ENCODE assay signal across 17 mouse cellular contexts in genomic region chr6:115892363-115892762, GRCm38 (mm10). TPM values are rescaled to one million over a fixed set of nuclear protein-coding genes. Genes with fewer than 3 reads are reported as not detected.
DNase-seq lines count a peak whose midpoint lies in the region; ATAC-seq and TF ChIP-seq lines count a peak whose summit lies in the region.
"Had no signal": no experiment of that assay in that cellular context is flagged by ENCODE, and none has a peak within 500 bp of the region (broad histone marks: within the 10 kb centered on the region; RNA-seq: fewer than 3 reads in every experiment).

No protein-coding gene starts in this region.

- no peak for DNase-seq in forebrain, embryonic 10.5 days (ENCODE audit: extremely low spot score, low spot score)
- no peak for DNase-seq in forebrain, embryonic 11.5 days (ENCODE audit: low spot score)
- no peak for DNase-seq in lung, embryonic 14.5 days
- DNase-seq in lung, postnatal 14 days = no peak
- DNase-seq in adrenal gland, adult (ENCODE audit: inconsistent age in 2 of 2, low spot score in 1 of 2) = no peak
- DNase-seq: thymus, postnatal 36 days had no signal

- peaks cover 63% of the 10 kb centered on the region for H3K36me3 ChIP-seq in forebrain, embryonic 10.5 days (replicated peaks)
- peaks cover 2% of the 10 kb centered on the region; the same call in 1 of the 2 replicates for H3K36me3 ChIP-seq in forebrain, embryonic 11.5 days (ENCODE audit: control insufficient read depth, insufficient read depth, low read length)
- peaks cover 22% of the 10 kb centered on the region for H3K36me3 ChIP-seq in lung, embryonic 14.5 days (ENCODE audit: insufficient read depth)
- H3K36me3 ChIP-seq in intestine, embryonic 15.5 days = peaks cover 5% of the 10 kb centered on the region; the same call in 1 of the 2 replicates
- peaks cover 34% of the 10 kb centered on the region for H3K36me3 ChIP-seq in kidney, embryonic 16.5 days (ENCODE audit: insufficient read depth, low read length)

- peaks cover 7% of the 10 kb centered on the region; the same call in 1 of the 2 replicates for H3K9me3 ChIP-seq in forebrain, embryonic 10.5 days
- no peaks in the 10 kb centered on the region for H3K9me3 ChIP-seq in forebrain, embryonic 11.5 days (ENCODE audit: control insufficient read depth, low read length)
- H3K9me3 ChIP-seq in lung, embryonic 14.5 days (ENCODE audit: low read depth, low read length) = no peaks in the 10 kb centered on the region
- no peaks in the 10 kb centered on the region for H3K9me3 ChIP-seq in intestine, embryonic 15.5 days
- H3K9me3 ChIP-seq in kidney, embryonic 16.5 days (ENCODE audit: low read length) = peaks cover 5% of the 10 kb centered on the region; the same call in 1 of the 2 replicates
- H3K9me3 ChIP-seq: kidney, embryonic 15.5 days; liver, embryonic 12.5 days had no signal

- H3K27ac ChIP-seq in forebrain, embryonic 10.5 days = peak overlapping the region; percentile 44; the same call in 1 of the 2 replicates
- H3K27ac ChIP-seq in forebrain, embryonic 11.5 days (ENCODE audit: low read depth, low read length) = no peak overlapping the region
- H3K27ac ChIP-seq in lung, embryonic 14.5 days (ENCODE audit: low read depth) = peak overlapping the region; percentile 85
- peak overlapping the region; percentile 81 for H3K27ac ChIP-seq in cortical plate, adult 2 months (ENCODE audit: insufficient read depth, low read length)
- H3K27ac ChIP-seq in intestine, embryonic 15.5 days = peak overlapping the region; percentile 74
- no peak overlapping the region for H3K27ac ChIP-seq in kidney, embryonic 16.5 days (ENCODE audit: low read length)
- H3K27ac ChIP-seq: liver, embryonic 12.5 days; neural tube, embryonic 12.5 days had no signal

- WGBS in forebrain, embryonic 10.5 days = 76% methylated on average over 3 of the region's 3 CpGs
- 70% methylated on average over 3 of the region's 3 CpGs for WGBS in forebrain, embryonic 11.5 days
- 77% methylated on average over 3 of the region's 3 CpGs for WGBS in lung, embryonic 14.5 days
- 81% methylated on average over 3 of the region's 3 CpGs for WGBS in intestine, embryonic 15.5 days
- 91% methylated on average over 3 of the region's 3 CpGs for WGBS in kidney, embryonic 16.5 days

- no peak for ATAC-seq in forebrain, embryonic 11.5 days (replicated peaks; ENCODE audit: low FRiP score)
- no peak for ATAC-seq in lung, embryonic 14.5 days (ENCODE audit: insufficient read depth)
- no peak for ATAC-seq in intestine, embryonic 15.5 days
- no peak for ATAC-seq in kidney, embryonic 16.5 days (ENCODE audit: low FRiP score, low TSS enrichment)
- ATAC-seq: liver, embryonic 12.5 days had no signal

- H3K4me2 ChIP-seq in forebrain, embryonic 11.5 days (ENCODE audit: low read depth, low read length, severe bottlenecking) = no peak overlapping the region
- no peak overlapping the region for H3K4me2 ChIP-seq in lung, embryonic 14.5 days
- no peak overlapping the region for H3K4me2 ChIP-seq in intestine, embryonic 15.5 days (replicated peaks)
- H3K4me2 ChIP-seq in kidney, embryonic 16.5 days (replicated peaks; ENCODE audit: low read depth, low read length) = no peak overlapping the region
- H3K4me2 ChIP-seq: heart, embryonic 13.5 days; kidney, embryonic 15.5 days; liver, embryonic 12.5 days; neural tube, embryonic 12.5 days had no signal

- TF ChIP-seq CTCF in lung, embryonic 14.5 days (IDR thresholded peaks at IDR 0.05; ENCODE audit: low read depth) = no peak
- TF ChIP-seq CTCF in cortical plate, adult 2 months (IDR thresholded peaks at IDR 0.05; ENCODE audit: extremely low read depth, insufficient read depth, low read length) = no peak

- no peak overlapping the region for H3K4me3 ChIP-seq in forebrain, embryonic 10.5 days
- H3K4me3 ChIP-seq in forebrain, embryonic 11.5 days (ENCODE audit: low read depth, low read length) = no peak overlapping the region
- H3K4me3 ChIP-seq in lung, embryonic 14.5 days (ENCODE audit: low read depth, low read length) = no peak overlapping the region
- H3K4me3 ChIP-seq in cortical plate, adult 2 months (ENCODE audit: insufficient read depth, low read length) = no peak overlapping the region
- H3K4me3 ChIP-seq in intestine, embryonic 15.5 days (replicated peaks) = no peak overlapping the region
- no peak overlapping the region for H3K4me3 ChIP-seq in kidney, embryonic 16.5 days (ENCODE audit: low read length)
- H3K4me3 ChIP-seq: heart, embryonic 13.5 days; kidney, embryonic 15.5 days; liver, embryonic 12.5 days; neural tube, embryonic 12.5 days had no signal

- TF ChIP-seq POLR2A in cortical plate, adult 2 months (IDR thresholded peaks at IDR 0.05; ENCODE audit: extremely low read depth, insufficient read depth, low read length) = no peak

- no peak overlapping the region for H3K9ac ChIP-seq in forebrain, embryonic 11.5 days (ENCODE audit: low read length)
- H3K9ac ChIP-seq in lung, embryonic 14.5 days = no peak overlapping the region
- no peak overlapping the region for H3K9ac ChIP-seq in intestine, embryonic 15.5 days
- H3K9ac ChIP-seq in kidney, embryonic 16.5 days (replicated peaks; ENCODE audit: low read length) = no peak overlapping the region
- H3K9ac ChIP-seq: heart, embryonic 13.5 days; kidney, embryonic 15.5 days; liver, embryonic 12.5 days; neural tube, embryonic 12.5 days had no signal

- H3K4me1 ChIP-seq in forebrain, embryonic 10.5 days = peaks cover 16% of the 10 kb centered on the region
- H3K4me1 ChIP-seq in forebrain, embryonic 11.5 days (replicated peaks; ENCODE audit: control insufficient read depth, insufficient read depth, low read length) = 0 out of 2 replicates have a peak, but pooled peaks cover 3% of the 10 kb centered on the region
- H3K4me1 ChIP-seq in lung, embryonic 14.5 days (ENCODE audit: insufficient read depth) = peaks cover 15% of the 10 kb centered on the region
- H3K4me1 ChIP-seq in cortical plate, adult 2 months (ENCODE audit: control insufficient read depth, insufficient read depth, low read length) = peaks cover 17% of the 10 kb centered on the region
- peaks cover 13% of the 10 kb centered on the region for H3K4me1 ChIP-seq in intestine, embryonic 15.5 days (replicated peaks)
- H3K4me1 ChIP-seq in kidney, embryonic 16.5 days (ENCODE audit: insufficient read depth, low read length) = 0 out of 2 replicates have a peak, but pooled peaks cover 5% of the 10 kb centered on the region
- H3K4me1 ChIP-seq: liver, embryonic 12.5 days had no signal

- H3K27me3 ChIP-seq in forebrain, embryonic 10.5 days (ENCODE audit: poor library complexity, severe bottlenecking) = no peaks in the 10 kb centered on the region
- H3K27me3 ChIP-seq in forebrain, embryonic 11.5 days (ENCODE audit: control insufficient read depth, insufficient read depth, low read length) = no peaks in the 10 kb centered on the region
- no peaks in the 10 kb centered on the region for H3K27me3 ChIP-seq in lung, embryonic 14.5 days (ENCODE audit: insufficient read depth, low read length)
- no peaks in the 10 kb centered on the region for H3K27me3 ChIP-seq in intestine, embryonic 15.5 days (replicated peaks)
- H3K27me3 ChIP-seq in kidney, embryonic 16.5 days (ENCODE audit: insufficient read depth, low read length) = no peaks in the 10 kb centered on the region
- H3K27me3 ChIP-seq: heart, embryonic 13.5 days; kidney, embryonic 15.5 days; liver, embryonic 12.5 days; neural tube, embryonic 12.5 days had no signal

RNA-seq across cellular contexts. Expression of gene Ift122, which starts 39.1 kb away (rescaled TPM):
- 31.0 TPM in 2 replicates for polyA plus RNA-seq in forebrain, embryonic 10.5 days (2016; fragmentation: Nextera tagmentation; extraction: Ambion mirVana)
- 29.0 and 29.6 TPM in 2 replicates for polyA plus RNA-seq in forebrain, embryonic 11.5 days (2014; fragmentation: Nextera tagmentation; extraction: Ambion mirVana)
- polyA plus RNA-seq in lung, embryonic 14.5 days (2014; fragmentation: Nextera tagmentation; extraction: Ambion mirVana) = 22.2 and 25.6 TPM in 2 replicates
- polyA plus RNA-seq in cortical plate, adult 2 months (2012; rRNA removed) = 31.2 and 34.7 TPM in 2 replicates
- polyA plus RNA-seq in intestine, embryonic 15.5 days (2015; fragmentation: Nextera tagmentation; extraction: Ambion mirVana) = 13.8 and 14.2 TPM in 2 replicates
- 38.4 and 40.1 TPM in 2 replicates for polyA plus RNA-seq in kidney, embryonic 16.5 days (2015; fragmentation: Nextera tagmentation; extraction: Ambion mirVana)

RNA-seq across cellular contexts. Expression of gene Rho, which starts 39.2 kb away (rescaled TPM):
- 0.06 and 0.10 TPM in 2 replicates for polyA plus RNA-seq in forebrain, embryonic 10.5 days (2016; fragmentation: Nextera tagmentation; extraction: Ambion mirVana)
- polyA plus RNA-seq in forebrain, embryonic 11.5 days (2014; fragmentation: Nextera tagmentation; extraction: Ambion mirVana) = 0.09 TPM in 2 replicates
- polyA plus RNA-seq in lung, embryonic 14.5 days (2014; fragmentation: Nextera tagmentation; extraction: Ambion mirVana) = 0.09 and 0.18 TPM in 2 replicates
- 0.84 and 0.91 TPM in 2 replicates for polyA plus RNA-seq in cortical plate, adult 2 months (2012; rRNA removed)
- 0.05 TPM in 1 of 2 replicates, not detected in the other for polyA plus RNA-seq in intestine, embryonic 15.5 days (2015; fragmentation: Nextera tagmentation; extraction: Ambion mirVana)
- polyA plus RNA-seq in kidney, embryonic 16.5 days (2015; fragmentation: Nextera tagmentation; extraction: Ambion mirVana) = 0.16 and 0.37 TPM in 2 replicates
- polyA plus RNA-seq: heart, embryonic 13.5 days; liver, embryonic 12.5 days had no signal

RNA-seq across cellular contexts. Expression of gene Mbd4, which starts 39.2 kb away (rescaled TPM):
- 36.2 and 39.2 TPM in 2 replicates for polyA plus RNA-seq in forebrain, embryonic 10.5 days (2016; fragmentation: Nextera tagmentation; extraction: Ambion mirVana)
- polyA plus RNA-seq in forebrain, embryonic 11.5 days (2014; fragmentation: Nextera tagmentation; extraction: Ambion mirVana) = 32.0 and 37.5 TPM in 2 replicates
- polyA plus RNA-seq in lung, embryonic 14.5 days (2014; fragmentation: Nextera tagmentation; extraction: Ambion mirVana) = 17.1 and 20.1 TPM in 2 replicates
- 9.5 and 10.1 TPM in 2 replicates for polyA plus RNA-seq in cortical plate, adult 2 months (2012; rRNA removed)
- 14.5 and 14.6 TPM in 2 replicates for polyA plus RNA-seq in intestine, embryonic 15.5 days (2015; fragmentation: Nextera tagmentation; extraction: Ambion mirVana)
- polyA plus RNA-seq in kidney, embryonic 16.5 days (2015; fragmentation: Nextera tagmentation; extraction: Ambion mirVana) = 18.6 and 22.0 TPM in 2 replicates

RNA-seq across cellular contexts. Expression of gene H1foo, which starts 52.4 kb away (rescaled TPM):
- not detected in 2 replicates for polyA plus RNA-seq in forebrain, embryonic 10.5 days (2016; fragmentation: Nextera tagmentation; extraction: Ambion mirVana)
- polyA plus RNA-seq in forebrain, embryonic 11.5 days (2014; fragmentation: Nextera tagmentation; extraction: Ambion mirVana) = not detected in 2 replicates
- not detected in 2 replicates for polyA plus RNA-seq in lung, embryonic 14.5 days (2014; fragmentation: Nextera tagmentation; extraction: Ambion mirVana)
- not detected in 2 replicates for polyA plus RNA-seq in cortical plate, adult 2 months (2012; rRNA removed)
- polyA plus RNA-seq in intestine, embryonic 15.5 days (2015; fragmentation: Nextera tagmentation; extraction: Ambion mirVana) = not detected in 2 replicates
- not detected in 2 replicates for polyA plus RNA-seq in kidney, embryonic 16.5 days (2015; fragmentation: Nextera tagmentation; extraction: Ambion mirVana)
- polyA plus RNA-seq: heart, embryonic 13.5 days; hindbrain, embryonic 16.5 days; kidney, embryonic 15.5 days; limb, embryonic 11.5 days; liver, embryonic 12.5 days; neural tube, embryonic 12.5 days; spleen, adult 2 months; testis, adult 2 months had no signal

RNA-seq across cellular contexts. Expression of gene Efcab12, which starts 54.2 kb away (rescaled TPM):
- polyA plus RNA-seq in forebrain, embryonic 10.5 days (2016; fragmentation: Nextera tagmentation; extraction: Ambion mirVana) = 1.7 and 1.9 TPM in 2 replicates
- polyA plus RNA-seq in forebrain, embryonic 11.5 days (2014; fragmentation: Nextera tagmentation; extraction: Ambion mirVana) = 1.5 and 2.1 TPM in 2 replicates
- 0.80 and 0.87 TPM in 2 replicates for polyA plus RNA-seq in lung, embryonic 14.5 days (2014; fragmentation: Nextera tagmentation; extraction: Ambion mirVana)
- polyA plus RNA-seq in cortical plate, adult 2 months (2012; rRNA removed) = 7.1 and 7.9 TPM in 2 replicates
- 0.42 and 0.49 TPM in 2 replicates for polyA plus RNA-seq in intestine, embryonic 15.5 days (2015; fragmentation: Nextera tagmentation; extraction: Ambion mirVana)
- 2.3 and 2.8 TPM in 2 replicates for polyA plus RNA-seq in kidney, embryonic 16.5 days (2015; fragmentation: Nextera tagmentation; extraction: Ambion mirVana)

Comparison
In these comparisons a context has a peak if more than half of its experiments do, and no peak if none do; other contexts are left out.
1. H3K27ac ChIP-seq: peak in forebrain, embryonic 10.5 days (single experiment), lung, embryonic 14.5 days (single experiment), cortical plate, adult 2 months (single experiment) and intestine, embryonic 15.5 days (single experiment); none in forebrain, embryonic 11.5 days (single experiment) and kidney, embryonic 16.5 days (single experiment).